Mouse (Mus musculus) kidney, embryonic 15.5 days (tissue): ENCODE data around the gene Gnb4. TPM values are rescaled to one million over a fixed set of nuclear protein-coding genes. Genes with fewer than 3 reads are reported as not detected.

Source experiments
- ATAC-seq: fragments of 200-750 bp; cut with Nextera tagmentation; replicated peaks from 2 replicates; pipeline ENCODE4 v1.8.0; 2017; ENCODE audit warnings: moderate TSS enrichment; ENCODE audit not compliant: low FRiP score
- H3K27ac ChIP-seq: fragments of 300-500 bp; sonication (generic); 2 replicates; pipeline ENCODE4 v1.5.1; 2015; ENCODE audit warnings: mild to moderate bottlenecking, inconsistent platforms
- H3K27me3 ChIP-seq: fragments of 300-500 bp; sonication (generic); 2 replicates; pipeline ENCODE4 v1.6.1; 2015; ENCODE audit warnings: inconsistent platforms
- H3K36me3 ChIP-seq: fragments of 300-500 bp; sonication (generic); 2 replicates; pipeline ENCODE4 v1.6.1; 2015; ENCODE audit warnings: inconsistent platforms
- H3K4me1 ChIP-seq: fragments of 300-500 bp; sonication (generic); 2 replicates; pipeline ENCODE4 v1.6.1; 2015; ENCODE audit warnings: inconsistent platforms
- H3K4me2 ChIP-seq: fragments of 300-500 bp; sonication (generic); 2 replicates; pipeline ENCODE4 v1.6.1; 2015; ENCODE audit warnings: moderate library complexity, mild to moderate bottlenecking, inconsistent platforms
- H3K4me3 ChIP-seq: fragments of 300-500 bp; sonication (generic); replicated peaks from 2 replicates; pipeline ENCODE4 v1.5.1; 2015; ENCODE audit warnings: mild to moderate bottlenecking, inconsistent platforms
- H3K9ac ChIP-seq: fragments of 300-500 bp; sonication (generic); 2 replicates; pipeline ENCODE4 v1.6.1; 2015; ENCODE audit warnings: mild to moderate bottlenecking, inconsistent platforms
- H3K9me3 ChIP-seq: fragments of 300-500 bp; sonication (generic); replicated peaks from 2 replicates; pipeline ENCODE4 v1.6.1; 2016; ENCODE audit warnings: inconsistent platforms
- WGBS: fragments of 180-500 bp; shearing (Covaris S2); methylation state at CpG from one replicate; pipeline ENCODE4 v1.1.7; 2015; ENCODE audit warnings: mixed read lengths; 5-methylcytosine and 5-hydroxymethylcytosine counted together
- polyA plus RNA-seq: library from polyadenylated mRNA; unstranded; fragments of >200 nt; fragmentation: Nextera tagmentation; extraction: Ambion mirVana; gene quantifications from 2 replicates; pipeline ENCODE4 v1.2.1, GENCODE M21; 2015

Gene Gnb4
- 51.0 and 54.4 TPM in 2 replicates for polyA plus RNA-seq

DNA sequence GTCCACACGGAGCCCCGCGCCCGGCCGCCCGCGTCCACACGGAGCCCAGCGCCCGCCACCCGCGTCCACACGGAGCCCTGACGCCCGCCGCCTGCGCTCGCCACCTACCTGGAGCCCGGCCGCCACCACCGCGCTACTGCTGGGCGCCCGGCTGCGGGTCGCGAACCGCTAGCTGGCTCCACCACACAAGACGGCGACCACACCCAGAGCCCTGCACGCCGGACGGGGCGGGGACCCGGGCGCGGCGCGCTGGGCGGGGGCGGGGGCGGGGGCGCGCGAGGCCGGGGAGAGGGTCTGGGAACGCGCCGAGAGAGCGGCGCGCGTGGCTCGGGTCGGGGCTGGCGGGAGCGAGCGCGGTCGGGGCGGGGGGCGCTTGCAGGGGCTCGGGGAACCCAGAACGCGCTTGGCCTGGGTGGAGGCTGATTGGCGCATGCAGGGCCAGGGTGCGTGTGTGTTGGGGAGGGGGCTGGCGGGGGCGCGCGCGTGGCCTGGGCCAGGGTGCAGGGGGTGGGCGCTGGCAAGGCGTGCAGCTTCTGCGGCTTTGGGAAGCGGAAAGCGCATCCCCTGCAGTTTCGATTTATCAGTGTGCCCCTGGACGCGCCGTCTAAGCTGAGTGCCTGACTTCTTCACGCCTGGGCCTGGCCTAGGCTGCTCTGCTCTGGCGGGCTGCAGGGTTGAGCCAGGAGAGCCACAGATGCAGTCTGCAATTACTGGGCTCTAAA lies at the start of gene Gnb4:
Gene Gnb4 (minus strand): TSS at position 255 of the 722 bp plus-strand sequence.
- under 1% methylated on average over 62 of the region's 83 CpGs for WGBS
- H3K27ac ChIP-seq: peak within 1 kb of the TSS; percentile 73
- peak within 1 kb of the TSS; percentile 72 for H3K4me3 ChIP-seq
- H3K9ac ChIP-seq: peak within 1 kb of the TSS; percentile 63
- H3K27me3 ChIP-seq: no peaks in the 10 kb centered on the region
- H3K4me2 ChIP-seq: peak within 1 kb of the TSS; percentile 72
- ATAC-seq: peak; percentile 91
- H3K36me3 ChIP-seq: no peaks in the 10 kb centered on the region
- H3K4me1 ChIP-seq: peaks cover 17% of the 10 kb centered on the region
- no peaks in the 10 kb centered on the region for H3K9me3 ChIP-seq

DNA sequence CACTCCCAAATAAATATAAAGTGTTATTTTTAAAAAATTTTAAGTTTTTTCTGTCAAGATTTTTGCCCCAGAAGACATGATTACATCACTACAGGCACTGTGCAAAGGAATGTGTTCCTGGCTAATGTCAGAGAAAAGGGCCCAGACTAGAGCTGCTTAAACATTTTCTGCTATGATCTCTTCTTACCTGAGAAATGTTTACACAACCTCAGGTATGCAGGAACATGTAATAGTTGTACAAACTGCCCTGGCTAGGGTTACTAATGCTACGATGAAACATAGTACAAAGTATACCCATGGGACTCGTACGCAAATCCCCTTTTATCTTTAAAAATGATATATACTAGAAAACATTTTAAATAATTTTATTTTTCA lies 45.2 kb upstream of the Gnb4 start:
- H3K4me1 ChIP-seq: no peaks in the 10 kb centered on the region
- no peak overlapping the region for H3K27ac ChIP-seq
- 88% methylated on average over 3 of the region's 3 CpGs for WGBS
- no peaks in the 10 kb centered on the region for H3K27me3 ChIP-seq
- H3K4me3 ChIP-seq: no peak overlapping the region
- H3K9ac ChIP-seq: no peak overlapping the region
- no peak overlapping the region for H3K4me2 ChIP-seq
- H3K9me3 ChIP-seq: no peaks in the 10 kb centered on the region
- ATAC-seq: no peak
- no peaks in the 10 kb centered on the region for H3K36me3 ChIP-seq

DNA sequence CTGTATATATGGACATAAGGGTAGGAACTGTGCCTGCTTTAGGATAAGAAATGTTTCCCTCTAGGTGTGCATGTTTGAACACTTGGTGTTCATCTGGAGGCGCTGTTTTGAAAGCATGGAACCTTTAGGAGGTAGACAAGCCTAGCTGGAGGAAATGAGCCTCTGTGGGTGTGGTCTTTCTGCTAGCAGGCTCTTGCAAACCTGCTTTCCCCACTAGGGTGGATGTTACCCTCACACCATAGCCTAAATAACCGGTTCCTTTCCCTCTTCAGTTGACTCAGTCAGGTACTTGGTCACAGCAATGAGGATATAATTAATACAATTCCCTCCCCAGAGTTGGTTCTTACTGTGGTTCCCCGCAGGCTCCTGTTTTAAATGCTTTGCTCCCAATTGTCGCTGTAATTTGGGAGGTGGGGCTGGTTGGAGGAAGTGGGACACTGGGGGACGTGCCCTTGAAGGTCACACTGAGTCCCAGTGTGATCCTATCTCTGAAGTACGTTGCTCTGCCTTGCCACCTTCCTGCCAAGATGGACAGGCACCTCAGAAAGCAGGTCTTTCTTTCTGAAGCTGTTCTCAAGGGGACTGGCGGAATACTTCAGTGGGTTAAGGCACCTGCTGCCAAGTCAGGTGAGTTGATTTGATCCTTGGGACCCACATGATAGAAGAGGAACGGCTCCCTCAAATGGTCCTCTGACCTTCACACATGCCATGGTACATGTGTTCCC lies 44.6 kb upstream of the Gnb4 start:
- Histone ChIP-seq H3K9me3 (no peaks in the 10 kb centered on the region), H3K36me3 (no peaks in the 10 kb centered on the region), H3K27ac (no peak overlapping the region), H3K4me3 (no peak overlapping the region), H3K9ac (no peak overlapping the region), H3K4me1 (no peaks in the 10 kb centered on the region), H3K27me3 (no peaks in the 10 kb centered on the region), H3K4me2 (no peak overlapping the region)
- ATAC-seq: no peak
- WGBS: 53% methylated on average over 8 of the region's 8 CpGs

DNA sequence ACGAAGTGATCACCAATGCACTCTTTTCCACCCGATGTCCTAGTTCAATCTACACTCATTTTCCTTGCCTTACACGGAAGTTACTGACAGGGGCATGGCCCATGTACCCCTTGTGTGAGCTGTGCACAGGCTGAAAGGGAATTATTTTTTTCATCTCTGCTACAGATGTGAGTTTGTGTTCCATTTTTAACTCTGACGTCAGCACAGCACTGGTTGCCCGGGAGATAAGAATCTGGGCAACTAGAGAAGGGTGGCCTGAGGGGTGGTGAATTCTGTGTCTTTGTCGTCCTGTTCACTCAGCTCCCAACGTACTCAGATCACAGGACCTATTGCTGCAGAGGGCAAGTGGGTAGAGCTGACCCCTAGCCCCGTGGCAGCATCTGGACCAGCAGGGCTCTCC lies 43.9 kb upstream of the Gnb4 start:
- Histone ChIP-seq H3K4me2 (no peak overlapping the region), H3K27me3 (no peaks in the 10 kb centered on the region), H3K4me3 (no peak overlapping the region), H3K9ac (no peak overlapping the region), H3K36me3 (no peaks in the 10 kb centered on the region), H3K9me3 (no peaks in the 10 kb centered on the region), H3K27ac (no peak overlapping the region), H3K4me1 (no peaks in the 10 kb centered on the region)
- WGBS: 56% methylated on average over 8 of the region's 8 CpGs
- ATAC-seq: no peak

DNA sequence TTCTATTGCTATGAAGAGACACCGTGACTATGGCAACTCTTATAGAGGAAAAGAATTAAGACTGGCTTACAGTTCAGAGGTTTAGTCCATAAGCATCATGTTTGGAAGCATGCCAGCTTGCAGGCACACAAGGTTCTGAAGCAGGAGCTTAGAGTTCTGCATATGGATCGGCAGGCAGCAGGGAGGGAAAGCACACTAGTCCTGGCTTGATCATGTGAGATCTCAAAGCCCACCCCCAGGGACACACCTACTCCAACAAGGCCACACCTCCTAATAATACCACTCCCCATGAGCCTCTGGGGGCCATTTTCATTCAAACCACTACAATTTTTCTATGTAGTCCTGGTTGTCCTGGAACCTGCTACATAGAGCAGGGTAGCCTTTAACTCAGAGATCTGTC lies 43.1 kb upstream of the Gnb4 start:
- Histone ChIP-seq H3K27ac (no peak overlapping the region), H3K27me3 (no peaks in the 10 kb centered on the region), H3K4me2 (no peak overlapping the region), H3K9me3 (no peaks in the 10 kb centered on the region), H3K9ac (no peak overlapping the region), H3K36me3 (no peaks in the 10 kb centered on the region), H3K4me1 (no peaks in the 10 kb centered on the region), H3K4me3 (no peak overlapping the region)
- ATAC-seq: no peak
- WGBS: 98% methylated on average over 2 of the region's 2 CpGs

DNA sequence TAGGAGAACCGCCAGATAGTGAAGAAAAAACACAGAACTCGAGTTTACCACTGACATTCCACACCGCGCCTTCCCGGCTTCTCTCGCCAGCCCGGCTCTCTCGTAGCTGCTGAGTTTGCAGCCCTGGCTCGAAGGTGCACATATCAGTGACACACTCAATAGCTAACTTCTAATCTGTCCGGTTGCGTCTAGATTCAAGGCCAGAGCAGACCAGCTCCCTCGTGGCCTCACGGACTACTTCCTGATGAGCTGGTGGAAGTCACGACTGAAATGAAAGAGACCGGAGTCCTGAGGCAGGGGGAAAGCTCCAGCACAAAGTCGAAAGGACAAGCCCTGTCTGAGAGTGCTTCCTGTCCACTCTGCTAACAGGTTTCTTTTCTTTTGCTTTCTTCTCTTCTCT lies 42.4 kb upstream of the Gnb4 start:
- Histone ChIP-seq H3K9ac (no peak overlapping the region), H3K27ac (no peak overlapping the region), H3K4me2 (no peak overlapping the region), H3K4me1 (no peaks in the 10 kb centered on the region), H3K36me3 (no peaks in the 10 kb centered on the region), H3K9me3 (no peaks in the 10 kb centered on the region), H3K4me3 (no peak overlapping the region), H3K27me3 (no peaks in the 10 kb centered on the region)
- no peak for ATAC-seq
- 67% methylated on average over 16 of the region's 16 CpGs for WGBS

DNA sequence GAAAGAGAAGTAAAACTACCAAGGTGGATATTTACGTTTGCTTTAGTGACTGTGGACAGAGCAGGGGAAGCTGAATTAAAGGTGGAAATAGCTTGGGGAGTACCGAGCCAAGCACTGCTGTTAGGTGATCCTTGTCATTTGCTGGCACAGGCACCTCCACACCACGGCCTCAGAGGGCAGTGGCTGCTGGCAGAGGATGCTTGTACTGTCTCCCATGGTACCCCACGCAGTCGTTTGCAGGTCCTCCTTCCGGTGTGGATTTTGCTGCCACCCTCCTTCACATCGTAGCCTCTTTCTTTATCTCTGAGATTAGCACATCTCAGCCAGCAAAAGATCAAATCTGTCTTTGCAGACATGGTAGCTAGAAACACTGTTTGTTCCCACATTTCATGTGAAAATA lies 42.0 kb upstream of the Gnb4 start:
- Histone ChIP-seq H3K4me2 (no peak overlapping the region), H3K4me3 (no peak overlapping the region), H3K36me3 (no peaks in the 10 kb centered on the region), H3K27ac (no peak overlapping the region), H3K9me3 (no peaks in the 10 kb centered on the region), H3K27me3 (no peaks in the 10 kb centered on the region), H3K4me1 (no peaks in the 10 kb centered on the region), H3K9ac (no peak overlapping the region)
- 73% methylated on average over 7 of the region's 7 CpGs for WGBS
- ATAC-seq: no peak

DNA sequence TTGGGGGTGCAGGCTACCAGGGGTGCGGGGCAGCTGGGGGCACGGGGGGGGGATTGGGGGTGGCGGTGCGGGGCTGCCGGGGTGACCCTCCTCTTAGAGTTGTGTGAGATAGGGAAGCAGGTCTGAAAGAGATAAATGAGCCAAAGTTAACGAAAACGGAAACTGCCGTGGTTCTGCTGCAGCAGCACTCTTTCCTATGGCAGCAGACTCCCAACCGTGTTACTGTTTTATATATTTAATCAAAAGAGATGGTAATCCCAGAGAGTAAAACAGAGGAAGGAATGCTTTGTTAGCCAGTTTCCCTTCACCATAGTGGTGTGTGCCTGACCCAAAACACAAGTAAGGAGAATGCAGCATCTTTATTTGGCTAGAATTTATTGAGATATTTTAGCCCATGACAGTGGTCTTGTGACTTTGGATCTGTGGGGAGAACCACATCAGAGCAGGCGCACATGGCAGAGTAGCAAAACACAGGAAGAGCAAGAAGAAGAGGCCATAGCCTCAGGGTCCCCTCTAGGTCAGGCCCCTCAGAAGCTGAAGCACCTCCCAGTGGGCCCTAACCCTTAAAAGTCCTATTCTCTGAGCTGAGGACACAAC lies 40.1 kb upstream of the Gnb4 start:
- Histone ChIP-seq H3K27ac (no peak overlapping the region), H3K9ac (no peak overlapping the region), H3K4me2 (no peak overlapping the region), H3K27me3 (no peaks in the 10 kb centered on the region), H3K9me3 (no peaks in the 10 kb centered on the region), H3K36me3 (no peaks in the 10 kb centered on the region), H3K4me3 (no peak overlapping the region), H3K4me1 (no peaks in the 10 kb centered on the region)
- WGBS: 80% methylated on average over 10 of the region's 10 CpGs
- no peak for ATAC-seq

DNA sequence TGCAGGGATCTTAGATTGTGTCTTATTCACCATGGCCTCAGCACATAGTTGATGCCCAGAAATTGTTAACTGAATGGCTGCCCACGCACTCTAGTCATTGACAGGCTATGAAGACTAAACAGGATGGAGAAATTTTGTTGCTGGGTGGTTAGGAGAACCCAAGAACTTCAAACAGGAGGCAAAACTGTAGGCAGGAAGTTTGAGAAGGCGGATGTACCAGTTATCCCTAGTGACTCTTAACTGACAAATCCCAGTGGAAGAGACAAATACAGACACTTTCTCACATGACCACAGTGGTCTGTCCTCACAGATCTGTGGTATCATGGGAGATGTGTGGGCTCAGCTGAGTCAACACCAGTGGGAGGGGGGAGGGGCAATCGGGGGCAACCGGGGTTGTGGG lies 39.6 kb upstream of the Gnb4 start:
- no peak for ATAC-seq
- H3K36me3 ChIP-seq: no peaks in the 10 kb centered on the region
- H3K27me3 ChIP-seq: no peaks in the 10 kb centered on the region
- no peak overlapping the region for H3K4me3 ChIP-seq
- no peaks in the 10 kb centered on the region for H3K4me1 ChIP-seq
- no peak overlapping the region for H3K4me2 ChIP-seq
- no peak overlapping the region for H3K27ac ChIP-seq
- no peaks in the 10 kb centered on the region for H3K9me3 ChIP-seq
- WGBS: 91% methylated on average over 4 of the region's 4 CpGs
- H3K9ac ChIP-seq: no peak overlapping the region

DNA sequence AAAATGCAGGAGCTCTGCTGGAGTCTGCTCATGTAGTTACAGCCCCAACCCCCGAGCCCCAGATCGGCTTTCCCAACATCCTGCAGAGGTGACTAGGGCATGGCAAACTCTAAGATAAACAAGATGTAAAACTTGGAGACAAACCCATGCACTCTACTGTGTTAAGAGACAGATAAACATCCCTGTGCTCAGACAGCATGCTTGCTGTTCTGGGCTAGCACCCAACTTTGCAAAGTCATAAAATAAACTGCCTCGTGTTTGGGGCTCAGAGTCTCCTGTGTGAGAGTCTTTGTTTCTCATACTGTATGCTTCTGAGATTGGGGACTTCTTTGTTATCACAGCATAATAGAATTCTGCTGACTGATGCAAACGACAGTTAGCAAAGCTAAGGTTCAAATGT lies 36.4 kb upstream of the Gnb4 start:
- H3K36me3 ChIP-seq: no peaks in the 10 kb centered on the region
- H3K9ac ChIP-seq: no peak overlapping the region
- 48% methylated on average over 4 of the region's 4 CpGs for WGBS
- H3K27ac ChIP-seq: no peak overlapping the region
- H3K4me3 ChIP-seq: no peak overlapping the region
- no peaks in the 10 kb centered on the region for H3K4me1 ChIP-seq
- no peak overlapping the region for H3K4me2 ChIP-seq
- no peaks in the 10 kb centered on the region for H3K9me3 ChIP-seq
- no peak; the same call in 1 of the 2 replicates for ATAC-seq
- H3K27me3 ChIP-seq: no peaks in the 10 kb centered on the region

DNA sequence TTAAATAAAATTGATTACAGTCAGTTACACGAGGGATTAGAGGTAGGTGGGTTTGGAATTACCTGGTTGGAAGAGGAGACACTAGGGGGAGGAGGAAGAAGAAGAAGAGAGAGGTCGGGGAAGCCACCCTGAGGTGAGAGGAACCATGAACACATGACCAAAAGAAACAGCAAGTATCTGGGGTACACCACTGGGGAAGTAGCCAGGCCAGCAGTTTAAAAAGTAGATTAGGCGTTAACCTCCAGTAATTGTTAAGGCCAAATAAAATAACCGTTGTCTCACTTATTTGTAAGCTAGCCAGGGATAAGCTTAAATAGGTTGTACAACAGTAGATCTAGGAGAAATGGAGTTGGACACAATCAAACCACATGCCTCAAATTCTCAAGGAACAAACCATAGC lies 32.9 kb upstream of the Gnb4 start:
- no peak overlapping the region for H3K4me2 ChIP-seq
- no peaks in the 10 kb centered on the region for H3K9me3 ChIP-seq
- no peaks in the 10 kb centered on the region for H3K36me3 ChIP-seq
- H3K27ac ChIP-seq: no peak overlapping the region
- no peaks in the 10 kb centered on the region for H3K4me1 ChIP-seq
- H3K27me3 ChIP-seq: no peaks in the 10 kb centered on the region
- H3K9ac ChIP-seq: no peak overlapping the region
- no peak overlapping the region for H3K4me3 ChIP-seq
- no peak for ATAC-seq
- WGBS: 73% methylated on average over 4 of the region's 4 CpGs

DNA sequence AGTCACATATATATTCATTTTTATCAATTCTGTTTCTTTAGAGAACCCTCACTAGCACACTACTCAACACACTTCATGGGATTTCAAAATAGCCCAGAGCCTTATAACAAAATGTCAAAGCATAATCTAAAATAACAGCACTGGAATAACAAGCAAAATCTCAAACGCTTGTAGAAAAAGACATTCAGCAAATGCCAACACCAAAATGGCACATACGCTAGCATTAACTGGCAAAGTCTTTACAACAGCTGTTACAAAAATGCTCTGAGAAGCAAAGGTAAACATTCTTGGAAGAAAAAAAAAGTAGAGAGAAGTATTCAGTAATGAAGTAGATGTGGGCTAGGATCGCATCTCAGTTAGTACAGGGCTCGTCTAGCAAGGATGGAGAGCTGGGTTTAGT lies 30.5 kb upstream of the Gnb4 start:
- Histone ChIP-seq H3K4me3 (no peak overlapping the region), H3K9me3 (no peaks in the 10 kb centered on the region), H3K36me3 (no peaks in the 10 kb centered on the region), H3K27me3 (no peaks in the 10 kb centered on the region), H3K27ac (no peak overlapping the region), H3K4me2 (no peak overlapping the region), H3K4me1 (no peaks in the 10 kb centered on the region), H3K9ac (no peak overlapping the region)
- no peak for ATAC-seq
- 86% methylated on average over 4 of the region's 4 CpGs for WGBS
